Mouse (Mus musculus) stomach, embryonic 16.5 days (tissue): ENCODE measurements at regions not wholly inside any gene's neighbourhood (a gene's known extent, or its start where the extent isn't known, plus 50 kb on each side); places are given as distances from the start of the nearest gene placed in this dataset.
"Not testable (repeated sequence)": the region's sequence is repeated elsewhere in the genome, so short reads cannot be mapped to it uniquely, and the experiment has no call there.

ENCODE experiments used
- ATAC-seq: fragments of 200-750 bp; cut with Nextera tagmentation; 2 replicates; pipeline ENCODE4 v1.8.0; 2017; ENCODE audit warnings: moderate number of reproducible peaks, moderate TSS enrichment; ENCODE audit not compliant: insufficient read depth, low FRiP score
- H3K27ac ChIP-seq: fragments of 300-500 bp; sonication (generic); 2 replicates; pipeline ENCODE4 v1.5.1; 2014; ENCODE audit warnings: low read length
- H3K27me3 ChIP-seq: fragments of 300-500 bp; sonication (generic); 2 replicates; pipeline ENCODE4 v1.6.1; 2014; ENCODE audit warnings: low read length, control low read depth, mixed read lengths; ENCODE audit not compliant: control insufficient read depth, insufficient read depth
- H3K36me3 ChIP-seq: fragments of 300-500 bp; sonication (generic); 2 replicates; pipeline ENCODE4 v1.6.1; 2014; ENCODE audit warnings: low read length; ENCODE audit not compliant: control insufficient read depth, insufficient read depth
- H3K4me1 ChIP-seq: fragments of 300-500 bp; sonication (generic); 2 replicates; pipeline ENCODE4 v1.6.1; 2014; ENCODE audit warnings: low read length, control low read depth, mixed read lengths; ENCODE audit not compliant: control insufficient read depth, insufficient read depth
- H3K4me2 ChIP-seq: fragments of 300-500 bp; sonication (generic); 2 replicates; pipeline ENCODE4 v1.6.1; 2014; ENCODE audit warnings: low read depth, low read length, mixed read lengths
- H3K4me3 ChIP-seq: fragments of 300-500 bp; sonication (generic); replicated peaks from 2 replicates; pipeline ENCODE4 v1.5.1; 2014; ENCODE audit warnings: mild to moderate bottlenecking, low read length
- H3K9ac ChIP-seq: fragments of 300-500 bp; sonication (generic); 2 replicates; pipeline ENCODE4 v1.6.1; 2014; ENCODE audit warnings: low read length
- H3K9me3 ChIP-seq: fragments of 300-500 bp; sonication (generic); replicated peaks from 2 replicates; pipeline ENCODE4 v1.6.1; 2016; ENCODE audit warnings: low read length, control low read depth; ENCODE audit not compliant: control insufficient read depth
- WGBS: fragments of 180-500 bp; shearing (Covaris S2); extraction: QIAGEN DNeasy Blood & Tissue Kit; methylation state at CpG from one replicate; pipeline ENCODE4 v1.1.7; 2014; 5-methylcytosine and 5-hydroxymethylcytosine counted together

DNA sequence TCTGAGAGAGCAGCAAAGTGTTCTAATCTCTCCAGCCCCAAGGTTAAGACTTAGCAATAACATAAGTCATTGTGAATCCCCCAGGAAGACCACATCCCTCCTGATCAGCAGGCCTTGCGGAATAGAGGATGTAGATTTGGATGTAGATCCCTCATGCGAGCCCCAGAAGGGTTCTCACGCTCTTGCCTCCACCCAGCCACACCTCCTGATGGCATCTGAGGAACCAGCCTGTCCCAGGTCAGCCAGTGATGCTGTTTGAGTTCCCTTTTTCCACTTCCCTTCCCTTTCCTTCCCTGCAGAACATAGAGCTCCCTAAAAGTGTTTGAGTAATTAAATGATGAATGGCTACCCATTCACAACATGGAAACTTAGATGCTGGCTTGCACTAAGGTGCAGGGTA, 124.1 kb downstream of the Katnal1 start:
- Histone ChIP-seq H3K9ac (no peak overlapping the region), H3K36me3 (no peaks in the 10 kb centered on the region), H3K27ac (no peak overlapping the region), H3K27me3 (no peaks in the 10 kb centered on the region), H3K4me3 (no peak overlapping the region), H3K9me3 (no peaks in the 10 kb centered on the region; the same call in 1 of the 2 replicates), H3K4me1 (peaks cover 10% of the 10 kb centered on the region; the same call in 1 of the 2 replicates), H3K4me2 (no peak overlapping the region)
- 44% methylated on average over 3 of the region's 3 CpGs for WGBS
- ATAC-seq = no peak

DNA sequence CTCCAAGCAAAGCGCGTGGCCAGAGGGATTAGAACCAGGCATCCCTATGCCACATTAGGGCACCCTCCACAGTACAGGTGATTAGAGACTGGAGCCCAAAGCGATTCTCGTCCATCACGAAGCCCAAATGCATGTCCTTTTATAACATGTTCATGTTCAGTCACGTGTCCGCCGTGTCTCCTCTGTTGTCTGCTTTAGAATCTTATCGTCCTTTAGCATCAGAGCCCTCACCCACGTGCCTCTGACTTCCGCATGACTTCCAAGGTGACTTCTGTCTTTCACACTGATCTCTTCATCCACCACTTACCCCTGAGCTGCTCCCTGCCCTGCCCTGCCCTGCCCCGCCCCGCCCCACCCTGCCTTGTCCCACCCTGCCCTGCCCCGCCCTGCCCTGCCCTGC, 125.3 kb downstream of the Katnal1 start:
- H3K27ac ChIP-seq = no peak overlapping the region
- H3K4me2 ChIP-seq = no peak overlapping the region
- H3K36me3 ChIP-seq = no peaks in the 10 kb centered on the region
- WGBS = 81% methylated on average over 13 of the region's 14 CpGs
- peak; percentile 27; the same call in 1 of the 2 replicates for ATAC-seq
- no peaks in the 10 kb centered on the region for H3K27me3 ChIP-seq
- no peak overlapping the region for H3K9ac ChIP-seq
- no peak overlapping the region for H3K4me3 ChIP-seq
- H3K9me3 ChIP-seq = no peaks in the 10 kb centered on the region; the same call in 1 of the 2 replicates
- no peaks in the 10 kb centered on the region for H3K4me1 ChIP-seq

DNA sequence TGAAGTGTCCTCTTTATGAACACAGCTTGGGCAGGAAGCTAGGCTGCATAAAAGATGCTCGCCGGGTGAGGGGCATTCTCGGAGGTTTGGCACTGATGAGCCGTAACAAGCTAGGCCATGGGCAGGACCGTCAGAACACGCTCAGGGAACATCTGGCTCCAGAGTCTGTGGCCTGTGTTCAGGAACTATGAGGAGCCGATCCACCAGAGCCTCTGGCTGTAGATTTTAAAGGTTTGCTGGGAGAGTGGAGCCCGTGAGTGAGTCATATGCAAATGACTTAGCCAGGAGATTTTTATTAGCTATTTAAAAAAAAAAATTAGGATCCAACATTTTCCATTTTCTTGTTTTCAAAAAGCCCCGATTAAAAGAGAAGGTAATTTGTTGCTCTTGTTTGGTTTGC, 126.4 kb downstream of the Katnal1 start:
- Histone ChIP-seq H3K4me2 (no peak overlapping the region), H3K4me3 (no peak overlapping the region), H3K9ac (no peak overlapping the region), H3K27ac (no peak overlapping the region), H3K27me3 (no peaks in the 10 kb centered on the region), H3K36me3 (no peaks in the 10 kb centered on the region), H3K4me1 (no peaks in the 10 kb centered on the region), H3K9me3 (no peaks in the 10 kb centered on the region; the same call in 1 of the 2 replicates)
- WGBS = 76% methylated on average over 9 of the region's 9 CpGs
- no peak for ATAC-seq

DNA sequence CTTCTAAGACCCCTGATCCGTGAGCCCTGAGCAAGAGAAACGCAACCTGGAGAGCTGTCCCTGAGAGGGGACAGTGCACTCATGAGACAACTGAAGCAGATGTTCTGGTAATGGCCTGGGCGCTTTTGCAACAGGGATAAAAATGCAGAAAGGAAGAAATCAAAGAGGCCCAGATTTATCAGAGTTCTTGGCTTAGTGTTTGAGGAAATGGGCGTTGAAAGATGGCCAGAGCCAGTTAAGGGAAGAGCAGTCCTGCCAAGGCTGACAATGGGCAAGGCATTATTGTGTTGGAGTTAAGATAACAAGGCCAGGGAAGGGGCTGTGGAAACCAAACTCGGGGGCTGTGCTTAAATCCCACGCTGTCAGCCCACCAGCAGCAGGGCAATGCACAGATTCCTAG, 130.6 kb downstream of the Katnal1 start:
- WGBS = 62% methylated on average over 6 of the region's 6 CpGs
- no peaks in the 10 kb centered on the region for H3K9me3 ChIP-seq
- H3K4me1 ChIP-seq = 0 out of 2 replicates have a peak, but pooled peaks cover 10% of the 10 kb centered on the region
- no peaks in the 10 kb centered on the region for H3K36me3 ChIP-seq
- no peaks in the 10 kb centered on the region for H3K27me3 ChIP-seq
- no peak for ATAC-seq
- no peak overlapping the region for H3K4me3 ChIP-seq
- no peak overlapping the region for H3K9ac ChIP-seq
- no peak overlapping the region for H3K4me2 ChIP-seq
- H3K27ac ChIP-seq = no peak overlapping the region

DNA sequence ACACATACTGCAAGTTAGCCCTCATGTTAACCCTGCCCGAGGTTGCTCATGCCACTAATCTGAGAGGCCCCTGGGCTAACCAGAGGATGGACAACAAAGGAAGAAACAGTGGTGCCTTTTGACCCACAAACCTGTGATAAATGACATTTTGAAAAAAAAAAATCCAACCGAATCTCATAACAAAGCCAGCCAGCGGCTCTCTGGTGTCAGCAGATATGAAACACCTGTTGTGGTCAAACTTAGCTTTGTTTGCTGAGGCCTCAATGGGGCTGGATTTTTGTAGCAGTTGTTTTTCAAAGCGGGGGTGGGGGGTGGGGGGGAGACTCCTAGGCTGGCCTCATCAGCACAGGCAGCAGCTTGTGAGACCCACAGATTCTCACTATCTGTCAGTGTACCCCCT, 133.0 kb downstream of the Katnal1 start:
- Histone ChIP-seq H3K4me1 (0 out of 2 replicates have a peak, but pooled peaks cover 14% of the 10 kb centered on the region), H3K9me3 (no peaks in the 10 kb centered on the region), H3K27ac (no peak overlapping the region), H3K36me3 (no peaks in the 10 kb centered on the region), H3K27me3 (no peaks in the 10 kb centered on the region), H3K4me2 (no peak overlapping the region), H3K4me3 (no peak overlapping the region), H3K9ac (no peak overlapping the region)
- WGBS = 9% methylated on average over 4 of the region's 4 CpGs
- no peak for ATAC-seq

DNA sequence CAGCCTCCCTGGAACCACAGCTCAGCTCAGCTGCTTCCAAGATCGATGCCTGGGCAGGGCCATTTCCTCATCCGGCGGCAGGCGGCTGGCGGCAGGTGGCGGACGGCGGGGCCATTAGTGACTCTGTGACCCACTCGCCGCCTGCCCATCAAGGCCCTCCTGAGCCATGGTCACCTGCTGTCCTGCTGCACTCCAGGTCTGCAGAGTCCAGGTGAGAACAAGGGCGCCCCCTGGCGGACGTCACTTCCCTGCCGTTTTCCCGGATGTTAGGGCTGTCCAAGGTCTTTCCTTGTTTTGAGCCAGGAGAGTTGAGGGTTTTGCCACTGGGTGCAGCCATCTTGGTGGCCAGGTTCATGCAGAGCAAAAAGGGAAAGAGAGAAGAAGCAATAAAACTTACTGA, 134.7 kb downstream of the Katnal1 start:
- Histone ChIP-seq H3K27me3 (no peaks in the 10 kb centered on the region), H3K4me3 (no peak overlapping the region), H3K27ac (no peak overlapping the region), H3K4me1 (0 out of 2 replicates have a peak, but pooled peaks cover 14% of the 10 kb centered on the region), H3K4me2 (no peak overlapping the region), H3K9me3 (no peaks in the 10 kb centered on the region), H3K9ac (no peak overlapping the region), H3K36me3 (no peaks in the 10 kb centered on the region)
- ATAC-seq = peak; percentile 55; the same call in 1 of the 2 replicates
- 37% methylated on average over 15 of the region's 15 CpGs for WGBS

DNA sequence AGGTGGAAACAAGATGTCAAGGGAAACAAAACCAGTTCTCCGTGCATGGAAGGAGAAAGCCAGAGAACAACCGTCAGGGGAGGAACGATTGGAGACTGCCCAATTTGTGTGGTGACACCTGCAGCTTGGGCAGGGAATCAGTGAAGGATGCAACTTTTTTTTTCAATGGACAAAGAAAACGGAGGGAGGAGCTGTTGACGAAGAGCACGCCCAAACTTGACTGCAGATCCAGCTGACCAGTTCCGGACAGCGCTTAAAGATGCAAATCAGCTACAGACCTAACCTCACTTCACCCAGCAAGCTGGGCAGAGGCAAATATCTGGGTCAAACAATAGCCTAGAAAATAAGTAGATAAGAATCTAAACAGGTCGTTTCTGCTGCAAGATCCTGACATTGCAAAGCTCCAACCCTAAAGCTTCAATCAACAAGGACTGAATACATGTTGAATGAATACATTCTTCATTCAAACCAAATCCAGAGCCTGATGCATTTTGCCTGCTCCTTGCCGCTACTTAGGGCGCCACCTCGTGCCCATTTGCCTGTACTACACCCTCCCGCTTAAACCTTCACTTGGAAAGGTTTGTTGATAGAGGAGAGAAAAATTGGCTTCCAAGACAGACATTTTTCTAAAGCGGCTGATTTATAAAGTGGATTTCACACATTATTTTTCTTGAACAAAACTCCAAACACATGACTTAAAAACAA, 136.2 kb downstream of the Katnal1 start:
- Histone ChIP-seq H3K9ac (no peak overlapping the region), H3K4me2 (peak overlapping the region; percentile 24; the same call in 1 of the 2 replicates), H3K27ac (no peak overlapping the region), H3K36me3 (no peaks in the 10 kb centered on the region), H3K9me3 (no peaks in the 10 kb centered on the region), H3K4me3 (no peak overlapping the region), H3K4me1 (0 out of 2 replicates have a peak, but pooled peaks cover 14% of the 10 kb centered on the region), H3K27me3 (no peaks in the 10 kb centered on the region)
- WGBS = 13% methylated on average over 14 of the region's 14 CpGs
- no peak for ATAC-seq

DNA sequence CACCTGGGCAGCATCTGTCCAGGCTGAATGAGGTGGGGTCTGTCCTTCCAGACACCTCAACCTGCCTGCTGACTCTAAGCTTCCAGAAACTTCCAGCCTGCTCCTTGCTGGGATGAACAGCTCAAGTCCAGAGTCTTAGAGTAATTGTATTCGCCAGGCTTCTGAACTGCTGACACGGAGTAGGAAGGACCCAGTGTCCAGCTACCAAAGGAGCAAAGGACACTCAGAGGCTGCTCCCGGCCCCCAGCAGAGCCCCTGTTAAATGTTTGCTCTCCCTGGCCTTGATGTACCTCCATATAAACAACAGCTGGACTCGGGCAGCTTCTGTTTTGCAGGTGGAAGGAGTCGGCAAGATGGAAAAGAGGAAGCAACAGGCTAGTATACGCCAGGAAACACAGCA, 137.5 kb downstream of the Katnal1 start:
- 57% methylated on average over 6 of the region's 6 CpGs for WGBS
- H3K4me2 ChIP-seq = no peak overlapping the region
- H3K9ac ChIP-seq = no peak overlapping the region
- no peaks in the 10 kb centered on the region for H3K36me3 ChIP-seq
- ATAC-seq = no peak
- no peak overlapping the region for H3K4me3 ChIP-seq
- H3K4me1 ChIP-seq = 0 out of 2 replicates have a peak, but pooled peaks cover 16% of the 10 kb centered on the region
- H3K27ac ChIP-seq = no peak overlapping the region
- no peaks in the 10 kb centered on the region for H3K9me3 ChIP-seq
- H3K27me3 ChIP-seq = no peaks in the 10 kb centered on the region

DNA sequence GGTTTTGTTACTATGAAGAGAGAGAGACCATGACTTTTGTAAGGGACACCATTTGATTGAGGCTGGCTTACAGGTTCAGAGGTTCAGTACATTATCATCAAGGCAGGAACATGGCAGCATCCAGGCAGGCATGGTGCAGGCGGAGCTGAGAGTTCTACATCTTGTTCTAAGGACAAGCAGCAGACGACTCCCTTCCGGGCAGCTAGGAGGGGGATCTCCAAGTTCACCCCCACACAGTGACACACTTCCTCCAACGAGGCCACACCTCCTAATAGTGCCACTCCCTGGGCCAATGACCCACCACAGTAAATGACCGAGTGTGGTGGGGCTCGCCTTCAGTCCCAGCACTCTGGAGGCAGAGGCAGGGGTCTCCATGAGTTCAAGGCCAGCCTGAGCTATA, 138.8 kb downstream of the Katnal1 start:
- H3K4me2 ChIP-seq, H3K36me3 ChIP-seq, H3K27me3 ChIP-seq, H3K4me1 ChIP-seq, ATAC-seq, H3K27ac ChIP-seq, H3K9ac ChIP-seq, H3K9me3 ChIP-seq, H3K4me3 ChIP-seq: not testable (repeated sequence)
- WGBS = 79% methylated on average over 6 of the region's 6 CpGs
